Mouse (Mus musculus) heart, adult 2 months (tissue): Measurements from ENCODE around the gene Gdpd4.

ENCODE experiments used
- CTCF ChIP-seq: fragments of 200-600 bp; IDR thresholded peaks from 2 replicates; pipeline ENCODE4 v1.8.1; 2022; ENCODE audit warnings: antibody characterized with exemption, mild to moderate bottlenecking, moderate library complexity
- POLR2A ChIP-seq: fragments of 200-500 bp; IDR thresholded peaks from 2 replicates; pipeline ENCODE4 v1.6.1; 2011; ENCODE audit warnings: mild to moderate bottlenecking, low read depth, low read length, control low read depth; ENCODE audit not compliant: insufficient read depth

DNA sequence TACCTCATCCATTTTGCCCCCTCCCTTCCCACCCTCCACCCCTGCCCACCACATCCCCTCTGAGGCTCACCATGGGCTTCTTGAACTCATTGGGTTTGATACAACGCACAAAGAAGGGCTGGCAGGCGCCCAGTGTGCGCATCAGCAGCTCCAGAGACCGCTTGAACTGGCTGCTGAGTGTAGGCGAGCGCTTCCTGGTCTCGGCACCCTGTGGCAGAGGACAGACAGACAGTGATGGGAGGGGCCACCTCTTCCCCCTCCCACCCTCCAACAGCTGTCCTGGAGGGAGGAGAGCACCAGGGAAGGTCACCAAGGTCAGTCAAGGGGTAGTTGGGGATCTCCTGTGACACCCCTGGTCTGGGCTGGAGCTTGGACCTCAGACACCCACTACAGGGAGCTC, 165.6 kb downstream of the Gdpd4 start:
- TF ChIP-seq POLR2A (0 out of 2 replicates have a peak, but pooled peaks have one; percentile 20), CTCF (no peak)
